Mouse (Mus musculus): ENCODE results near the gene Ndufs8. TPM values are rescaled to one million over a fixed set of nuclear protein-coding genes. Genes with fewer than 3 reads are reported as not detected.
A peak's percentile ranks its signal among the peaks of the same experiment; 100 is the strongest.
"Not testable (repeated sequence)": the region's sequence is repeated elsewhere in the genome, so short reads cannot be mapped to it uniquely, and the experiment has no call there.

Gene Ndufs8
- polyA plus RNA-seq (2017; shearing (Covaris generic)) = 100 to 1,000 TPM; 262 to 298 TPM

- peak; percentile 98 for ATAC-seq
Measured at GRCm38 (mm10) chr19:3912337-3913204, at the start of gene Ndufs8. TSS of gene Ndufs8 (minus strand) at chr19:3912774.

GRCm38 (mm10) chr19:3961805-3962204, 49.2 kb upstream of the Ndufs8 start:
- not testable (repeated sequence) for ATAC-seq

- no peak for ATAC-seq
Measured at GRCm38 (mm10) chr19:3960211-3960610, 47.6 kb upstream of the Ndufs8 start.

DNA sequence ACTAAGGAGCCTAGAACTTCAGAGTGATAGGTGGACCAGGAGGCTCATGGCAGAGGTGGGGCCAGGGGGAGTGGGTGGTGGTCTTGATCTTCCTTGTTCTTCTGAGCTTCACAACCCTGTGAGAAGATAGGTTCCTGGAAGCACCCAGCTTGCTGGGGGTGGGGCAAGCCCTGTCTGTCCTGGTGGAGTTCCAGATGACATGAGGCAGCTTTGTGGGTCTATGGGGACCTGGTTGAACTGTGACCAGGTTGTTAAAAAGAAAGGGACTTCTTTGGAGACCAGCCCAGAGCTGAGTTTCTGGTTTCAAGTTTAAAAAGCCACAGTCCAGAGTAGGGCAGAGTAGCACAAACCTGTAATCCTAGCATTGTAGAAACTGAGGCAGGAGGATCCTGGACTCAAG, 46.5 kb upstream of the Ndufs8 start:
- no peak for ATAC-seq

- ATAC-seq = no peak
Measured at GRCm38 (mm10) chr19:3958470-3958869, 45.9 kb upstream of the Ndufs8 start, which contains the start of gene Aldh3b3. TSS of gene Aldh3b3 (plus strand) at chr19:3958645.

DNA sequence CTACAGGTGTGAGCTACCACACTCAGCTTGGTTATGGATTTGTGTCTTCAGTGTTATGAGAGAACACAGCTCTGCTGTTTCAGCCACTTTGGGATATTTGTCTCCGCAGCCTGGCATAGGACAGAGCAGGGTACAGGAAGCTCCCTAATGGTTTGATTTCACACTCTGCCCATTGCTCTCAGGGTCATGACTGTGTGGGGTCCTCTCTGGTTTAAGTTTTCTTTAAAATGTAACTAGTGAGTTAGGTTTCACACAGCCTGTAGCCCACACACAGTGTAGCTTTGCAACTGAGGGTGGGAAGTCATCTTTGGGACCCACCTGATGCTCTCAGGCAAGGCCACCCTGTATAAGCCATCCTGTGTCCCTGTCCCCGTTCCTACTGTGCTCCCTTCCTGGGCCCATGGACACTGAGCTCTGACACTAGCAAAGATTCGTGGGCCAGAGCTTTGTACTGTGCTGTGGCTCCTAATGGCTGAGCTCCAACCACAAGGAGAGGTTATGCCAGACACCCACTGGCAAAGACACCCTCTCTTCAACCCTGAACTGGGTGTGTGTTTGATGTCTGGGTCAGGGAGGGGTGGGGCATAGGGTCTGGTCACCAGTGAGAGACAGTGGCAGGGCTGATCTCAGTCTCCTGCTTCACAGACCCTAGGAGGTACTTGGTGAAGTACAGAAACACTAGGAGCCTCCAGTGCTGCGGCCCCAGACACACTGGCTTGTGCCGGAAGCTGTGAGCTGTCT, 44.9 kb upstream of the Ndufs8 start:
- ATAC-seq = not testable (repeated sequence)

DNA sequence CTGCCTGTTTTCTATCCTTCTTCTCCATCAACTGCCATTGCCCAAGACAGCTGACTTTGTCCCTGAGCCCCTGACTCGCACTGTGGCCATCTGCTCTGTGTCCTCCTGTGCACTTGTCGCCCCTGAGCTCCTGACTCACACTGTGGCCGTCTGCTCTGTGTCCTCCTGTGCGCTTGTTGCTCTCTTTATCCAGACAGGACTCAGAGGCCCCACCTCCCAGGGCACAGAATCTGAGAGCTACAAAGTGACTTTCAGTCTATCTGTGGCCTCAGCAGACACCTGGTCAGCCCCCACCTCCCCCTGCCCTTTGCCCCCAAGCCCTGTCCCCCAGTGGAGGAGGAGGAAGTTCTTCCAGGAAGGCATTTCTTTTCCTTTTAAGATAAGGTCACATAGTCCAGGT, 43.2 kb upstream of the Ndufs8 start:
- no peak for ATAC-seq

DNA sequence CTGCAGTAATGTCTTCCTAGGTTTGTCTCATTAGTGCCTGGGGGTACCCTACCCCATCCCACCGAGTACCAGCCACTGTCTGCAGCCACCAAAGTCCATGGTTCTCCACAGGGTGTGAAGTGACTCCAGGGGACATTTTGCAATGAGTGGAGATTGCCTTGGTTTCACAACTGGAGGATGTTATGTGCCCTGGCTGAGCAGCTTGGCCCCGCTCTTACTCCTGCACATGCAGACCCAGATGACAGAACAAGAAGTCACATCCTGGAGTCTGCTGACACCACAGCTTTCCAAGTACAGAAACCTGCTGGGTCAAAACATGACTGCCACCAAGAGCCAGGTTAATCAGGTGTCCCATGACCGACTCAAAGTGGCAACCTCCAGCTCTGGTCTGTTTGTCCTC, 42.5 kb upstream of the Ndufs8 start:
- ATAC-seq = no peak

- ATAC-seq = no peak
Measured at GRCm38 (mm10) chr19:3952099-3952498, 39.5 kb upstream of the Ndufs8 start.

GRCm38 (mm10) chr19:3951461-3951860, 38.9 kb upstream of the Ndufs8 start:
- ATAC-seq = no peak

DNA sequence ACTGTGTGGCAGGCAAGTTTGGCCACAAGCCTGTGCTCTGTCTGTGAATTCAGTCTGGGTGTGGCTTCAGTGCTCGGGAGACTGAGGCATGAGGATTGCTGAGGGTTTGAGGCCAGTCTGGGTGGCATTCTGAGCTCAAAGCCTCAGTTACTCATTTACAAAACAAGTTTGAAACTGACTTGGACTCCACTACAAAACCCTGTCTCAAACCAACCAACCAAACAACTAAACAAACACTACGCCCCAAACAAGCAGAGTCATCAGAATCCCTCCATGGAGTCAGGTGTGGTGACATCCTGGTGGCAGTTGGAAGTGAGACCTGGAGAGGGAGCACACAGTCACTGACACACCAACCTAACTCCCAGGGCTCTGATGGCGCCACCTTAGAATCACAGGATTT, 37.8 kb upstream of the Ndufs8 start:
- ATAC-seq = no peak

DNA sequence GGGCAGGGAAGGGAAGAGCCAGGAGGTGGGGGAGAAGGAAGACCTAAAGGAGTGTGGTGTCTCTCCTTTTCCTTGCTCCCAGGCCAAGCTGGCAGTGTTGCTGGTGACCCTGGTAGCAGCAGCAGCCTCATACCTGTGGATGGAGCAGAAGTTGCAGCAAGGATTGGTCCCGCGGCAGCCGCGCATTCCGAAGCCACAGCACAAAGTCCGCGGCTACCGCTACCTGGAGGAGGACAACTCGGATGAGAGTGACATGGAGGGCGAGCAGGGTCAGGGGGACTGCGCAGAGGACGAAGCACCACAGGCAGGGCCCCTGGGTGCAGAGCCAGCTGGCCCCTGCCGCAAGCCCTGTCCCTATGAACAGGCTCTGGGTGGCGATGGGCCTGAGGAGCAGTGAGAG, 36.0 kb upstream of the Ndufs8 start:
- no peak for ATAC-seq

- no peak for ATAC-seq
Measured at GRCm38 (mm10) chr19:3947813-3948212, 35.2 kb upstream of the Ndufs8 start.

- peak; percentile 57 for ATAC-seq
Measured at GRCm38 (mm10) chr19:3946715-3947114, 34.1 kb upstream of the Ndufs8 start.

GRCm38 (mm10) chr19:3945872-3946564, 33.4 kb upstream of the Ndufs8 start:
- no peak for ATAC-seq

GRCm38 (mm10) chr19:3942986-3943735, 30.6 kb upstream of the Ndufs8 start:
- peak; percentile 80 for ATAC-seq

DNA sequence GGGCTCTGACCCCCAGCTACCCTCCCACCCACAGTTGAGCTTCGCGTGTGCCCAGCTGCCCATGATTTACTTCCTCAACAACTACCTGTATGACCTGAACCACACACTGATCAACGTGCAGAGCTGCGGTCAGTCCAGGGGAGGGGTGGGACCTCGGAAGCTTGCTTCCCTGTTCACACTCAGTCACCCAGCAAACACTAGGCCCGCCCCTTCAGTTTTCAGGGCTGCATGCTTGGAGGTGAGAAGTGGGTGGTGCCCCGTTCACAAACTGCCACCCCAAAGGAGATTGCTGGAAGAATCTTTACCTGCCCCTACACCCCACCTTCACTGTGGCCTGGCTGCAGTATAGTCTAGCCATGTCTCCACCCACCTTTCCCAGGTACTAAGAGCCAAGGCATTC, 29.7 kb upstream of the Ndufs8 start:
- no peak for ATAC-seq

GRCm38 (mm10) chr19:3935896-3936850, 23.6 kb upstream of the Ndufs8 start:
- ATAC-seq = peak; percentile 45

DNA sequence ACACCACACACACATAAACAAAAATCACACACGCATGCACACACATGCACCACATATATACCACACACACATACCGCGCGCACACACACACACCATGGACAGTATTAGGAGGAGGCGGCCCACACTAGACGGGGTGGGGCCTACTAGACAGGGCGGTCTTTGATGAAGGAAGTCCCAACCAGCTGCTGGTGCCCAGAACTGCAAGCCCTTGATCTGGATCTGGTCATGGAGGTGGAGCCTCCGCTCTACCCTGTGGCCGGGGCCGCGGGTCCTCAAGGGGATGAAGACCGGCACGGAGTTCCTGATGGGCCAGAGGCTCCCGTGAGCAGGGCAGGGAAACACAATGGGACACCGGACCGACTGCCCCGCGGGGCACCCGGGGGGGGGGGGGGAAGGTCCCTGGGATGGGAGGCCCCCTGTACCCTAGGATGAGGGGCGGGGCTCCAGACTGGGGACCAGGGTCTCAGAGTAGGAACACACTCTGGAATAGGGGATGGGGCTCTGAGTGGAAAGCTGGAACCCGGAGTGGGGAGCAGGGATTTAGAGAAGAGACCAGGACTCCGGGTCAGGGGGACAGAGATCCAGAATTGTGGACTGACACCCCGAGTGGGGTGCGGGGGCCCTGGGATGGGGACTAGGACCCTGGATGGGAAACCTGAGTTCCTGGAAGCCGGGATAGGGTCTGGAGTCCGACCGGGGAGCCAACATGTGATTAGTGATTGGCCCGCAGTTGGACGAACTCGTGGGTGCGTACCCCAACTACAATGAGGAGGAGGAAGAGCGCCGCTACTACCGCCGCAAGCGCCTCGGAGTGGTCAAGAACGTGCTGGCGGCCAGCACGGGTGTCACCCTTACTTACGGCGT, 22.7 kb upstream of the Ndufs8 start, which contains the start of gene Unc93b1:
Unc93b1 (plus strand) TSS at position 155 of the 864 bp plus-strand sequence.
- ATAC-seq = peak; percentile 88

- ATAC-seq = no peak
Measured at GRCm38 (mm10) chr19:3931716-3932115, 19.1 kb upstream of the Ndufs8 start.
